Mouse (Mus musculus) adrenal gland, postnatal 36 days (tissue): ENCODE data around the gene Mcf2l. TPM values are rescaled to one million over a fixed set of nuclear protein-coding genes. Genes with fewer than 3 reads are reported as not detected.
A peak's percentile ranks its signal among the peaks of the same experiment; 100 is the strongest.

Experiments
- DNase-seq, 2 experiments: peaks; one replicate each; pipeline ENCODE4 v3.0.0; 2021; ENCODE audit warnings: mixed read lengths in 1 of 2
- total RNA-seq, 2 experiments: library from RNA; stranded (reverse); gene quantifications; 2 replicates each; pipeline ENCODE4 v1.2.3; 2021

Mcf2l gene
- total RNA-seq, 2 experiments from 2014 or later, result 13.1 to 36.9 TPM

DNA sequence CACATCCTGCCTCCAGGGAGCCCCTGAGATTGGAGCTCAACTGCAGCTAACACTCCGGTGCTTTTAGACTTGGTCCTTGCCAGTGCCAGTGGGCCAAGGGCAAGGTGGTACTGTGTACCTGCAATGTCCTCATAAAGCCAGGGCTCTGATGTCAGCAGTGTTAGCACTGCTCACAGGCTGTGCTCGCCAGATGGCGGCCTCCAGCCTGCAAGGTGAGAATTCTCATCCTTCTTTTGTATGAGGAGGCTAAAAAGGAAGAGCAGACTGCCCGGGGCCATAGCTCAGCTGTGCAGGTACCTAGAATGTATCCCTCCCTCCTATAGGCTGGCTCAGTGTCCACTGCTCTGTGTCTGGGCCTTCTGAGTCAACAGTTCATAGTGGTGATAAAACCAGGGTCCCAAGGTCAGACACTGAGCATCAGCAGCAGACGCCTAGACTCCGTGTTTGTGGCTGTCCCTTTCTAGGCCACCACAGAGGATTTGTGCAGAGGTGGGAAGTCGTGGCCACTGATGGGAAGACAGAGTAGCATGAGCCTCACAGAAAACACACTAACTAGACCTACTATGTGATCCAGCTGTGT, 77.5 kb downstream of the Mcf2l start:
- no peak for DNase-seq

DNA sequence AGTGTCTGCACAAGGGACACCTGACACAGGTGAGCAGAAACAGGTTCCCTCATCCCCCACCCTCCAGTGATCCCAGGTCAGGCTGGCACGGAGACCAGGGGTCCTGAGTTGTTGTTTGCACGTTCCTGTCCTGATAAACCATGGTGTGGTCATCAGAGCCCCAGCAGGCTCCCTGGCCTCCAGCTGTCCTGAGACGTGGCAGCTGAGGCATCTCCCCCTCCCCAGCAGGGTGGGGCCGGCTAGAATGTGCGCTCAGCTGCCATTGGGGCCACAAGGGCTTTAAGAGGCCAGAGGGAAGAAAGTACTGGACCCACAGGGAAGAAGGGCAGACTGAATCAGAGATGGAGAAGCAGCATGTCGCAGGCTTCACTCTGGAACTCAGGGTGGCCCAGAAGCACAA, 79.1 kb downstream of the Mcf2l start:
- no peak for DNase-seq

DNA sequence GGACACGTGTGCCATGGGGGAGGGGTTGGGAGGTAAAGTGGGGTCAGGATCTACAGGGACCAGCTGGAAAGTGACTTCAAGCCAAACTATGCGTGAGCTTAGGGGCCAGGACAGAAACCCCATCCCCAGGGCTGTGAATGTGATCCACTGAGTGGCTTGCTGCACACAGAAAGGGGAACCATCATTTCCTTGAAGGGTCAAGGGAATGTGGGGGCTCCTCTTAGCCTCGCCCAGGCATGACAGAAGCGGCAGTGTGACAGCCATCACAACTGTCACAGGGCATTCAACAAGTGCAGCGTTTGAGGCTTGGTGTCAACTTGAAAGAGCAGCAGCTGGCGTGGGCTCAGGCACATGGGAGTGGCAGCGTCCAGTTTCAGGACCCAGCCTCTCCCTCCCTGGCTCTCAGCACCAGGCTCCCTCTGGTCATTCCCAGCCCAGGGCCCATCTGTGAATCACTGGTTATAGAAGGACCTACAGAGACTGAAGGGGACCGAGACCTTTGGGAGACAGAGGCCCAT, 81.8 kb downstream of the Mcf2l start:
- no peak for DNase-seq

DNA sequence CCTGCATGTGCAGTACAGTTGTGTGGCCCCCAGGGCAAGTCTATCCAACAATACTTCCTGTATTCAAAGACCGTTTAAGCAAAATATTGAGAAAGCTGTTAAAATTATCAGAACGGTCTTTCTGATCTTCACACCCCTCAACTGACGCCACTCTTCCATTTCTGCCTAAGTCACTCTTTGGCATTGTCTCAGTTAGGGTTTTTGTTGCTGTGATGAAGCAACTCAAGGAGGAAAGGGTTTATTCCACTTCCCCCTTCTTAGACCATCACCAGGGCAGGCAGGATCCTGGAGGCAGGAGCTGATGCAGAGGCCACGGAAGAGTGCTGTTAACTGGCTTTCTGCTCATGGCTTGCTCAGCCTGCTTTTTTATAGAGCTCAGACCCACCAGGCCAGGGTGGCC, 82.3 kb downstream of the Mcf2l start:
- DNase-seq, result no peak

DNA sequence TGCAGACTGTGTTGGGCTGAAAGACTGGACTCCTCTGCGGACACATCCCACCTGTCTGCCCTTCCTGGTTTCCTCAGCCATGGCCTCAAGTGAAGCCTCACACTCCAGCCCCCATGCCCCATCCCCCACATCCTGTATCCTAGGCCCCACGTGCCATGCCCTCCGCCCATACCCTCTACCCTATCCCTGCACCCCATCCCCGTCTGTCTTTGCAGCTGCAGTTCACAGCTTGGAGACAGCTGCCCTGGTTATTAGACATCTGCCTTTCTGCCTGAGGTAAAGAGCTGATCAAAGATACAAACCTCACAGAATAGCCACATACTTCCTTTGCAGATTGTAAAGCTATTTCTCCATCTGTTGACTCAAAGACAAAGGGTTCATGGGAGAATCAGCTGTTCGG, 83.3 kb downstream of the Mcf2l start:
- DNase-seq, result no peak

- no peak for DNase-seq
Measured at GRCm38 (mm10) chr8:12957419-12957818, 83.8 kb downstream of the Mcf2l start.

GRCm38 (mm10) chr8:12960609-12961008, 87.0 kb downstream of the Mcf2l start:
- DNase-seq, result no peak

DNA sequence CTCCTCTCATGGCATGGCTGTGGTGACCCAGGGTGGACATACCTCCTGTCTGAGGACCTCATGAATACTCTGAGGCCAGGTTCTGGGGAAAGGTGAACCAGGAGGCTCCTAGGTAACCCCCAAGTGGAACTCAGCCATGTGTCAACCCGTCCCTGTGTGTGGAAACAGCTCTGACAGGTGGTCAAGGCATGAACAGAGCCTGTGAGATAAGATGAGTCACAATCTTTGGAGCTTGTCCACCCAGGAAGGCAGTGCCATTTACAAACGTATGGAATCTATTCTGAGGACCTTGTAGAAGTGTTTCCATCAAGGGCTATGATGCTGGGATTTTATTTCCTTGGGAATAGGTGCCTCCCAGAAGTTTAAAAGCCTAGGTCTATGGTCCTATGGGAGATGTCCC, 87.6 kb downstream of the Mcf2l start:
- DNase-seq, result no peak

DNA sequence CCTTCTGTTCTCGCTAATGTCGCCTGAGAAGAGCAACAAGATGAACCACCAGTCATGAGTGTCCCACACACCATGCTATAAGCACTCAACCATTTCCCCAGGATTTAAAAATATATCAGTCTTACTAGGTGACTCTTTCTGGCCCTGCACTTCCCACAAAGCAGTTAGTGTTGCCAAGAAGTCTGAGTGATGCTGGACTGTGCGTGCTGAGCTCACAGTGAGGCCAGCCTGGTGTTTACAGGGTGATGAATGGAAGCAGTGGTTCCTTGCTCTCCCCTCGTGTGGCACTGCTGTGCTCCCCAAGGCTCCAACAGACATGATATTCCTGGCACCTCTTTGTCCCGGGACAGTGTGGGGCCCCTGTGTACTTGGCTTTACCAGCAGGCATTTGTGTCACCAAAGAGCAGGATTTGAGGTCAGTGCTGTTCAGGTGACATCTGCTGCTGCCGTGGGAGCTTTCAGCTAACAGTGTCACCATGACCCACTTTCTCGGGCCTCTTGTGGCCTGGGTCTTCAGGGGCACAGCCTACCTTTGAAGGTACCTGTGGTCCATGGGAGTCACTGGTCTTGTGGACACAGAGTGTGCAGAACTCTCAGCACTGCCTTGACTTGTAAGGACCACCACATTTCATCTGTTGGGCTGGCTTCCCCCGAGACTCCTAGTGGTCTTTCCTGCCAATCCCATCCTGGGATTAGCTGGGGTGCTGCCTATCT, 88.4 kb downstream of the Mcf2l start:
- DNase-seq, result no peak

DNA sequence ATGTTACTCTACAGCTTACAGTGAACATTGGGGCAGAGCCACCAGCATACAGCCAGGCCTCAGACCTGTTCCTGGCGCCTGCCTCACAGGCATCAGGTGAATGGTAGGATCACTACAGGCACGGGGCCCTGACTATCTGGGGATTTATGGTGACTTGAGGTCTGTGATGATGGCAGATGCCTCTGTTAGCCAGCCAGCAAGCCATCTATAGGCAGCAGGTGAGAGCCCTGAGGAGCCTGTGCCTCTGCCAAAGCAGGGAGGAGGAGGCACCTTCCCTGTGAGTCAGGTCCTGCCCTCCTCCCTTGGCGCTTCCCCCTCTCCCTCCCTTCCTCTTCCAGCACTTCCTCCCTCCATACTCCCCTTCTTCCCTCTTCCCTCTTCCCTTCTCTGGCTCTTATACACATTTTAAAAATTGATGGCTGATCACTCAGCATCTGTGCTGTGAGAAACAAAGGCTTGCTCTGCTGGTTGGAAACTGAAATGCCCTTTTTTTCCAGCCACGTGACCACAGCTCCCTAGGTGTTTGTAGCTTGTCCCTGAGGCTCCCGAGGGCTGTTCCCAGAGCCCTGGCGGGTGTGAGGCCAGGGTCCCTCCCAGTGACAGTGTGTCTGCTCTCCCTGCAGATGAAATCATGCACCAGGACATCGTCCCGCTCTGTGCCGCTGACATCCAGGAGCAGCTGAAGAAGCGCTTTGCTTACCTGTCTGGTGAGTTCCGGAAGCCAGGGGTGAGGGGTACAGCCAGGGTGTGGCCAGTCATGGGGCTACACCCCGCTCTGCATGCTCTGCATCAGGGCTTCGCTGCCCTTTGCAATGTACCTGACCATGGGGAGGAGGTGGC, 89.2 kb downstream of the Mcf2l start:
- DNase-seq, result no peak

DNA sequence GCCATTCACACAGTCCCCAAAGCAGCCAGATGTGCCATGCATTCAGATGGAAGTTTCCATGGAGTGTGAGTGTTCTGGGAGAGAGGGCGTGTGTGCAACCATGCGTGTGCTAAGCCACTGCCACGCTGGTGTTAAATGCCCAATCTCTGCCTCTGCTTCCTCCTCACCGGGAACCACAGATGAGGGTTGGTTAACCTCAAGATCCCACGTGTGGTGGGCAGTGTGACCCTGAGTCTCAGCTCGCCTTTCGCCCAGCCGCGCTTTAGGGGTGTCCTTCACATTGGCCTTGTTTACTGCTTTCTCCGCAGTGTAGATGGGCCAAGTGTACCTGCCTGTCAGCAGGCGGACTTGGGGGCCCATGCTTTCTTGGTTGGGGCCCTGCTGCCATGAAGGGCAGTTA, 102.7 kb downstream of the Mcf2l start:
- DNase-seq, result no peak

- no peak for DNase-seq
Measured at GRCm38 (mm10) chr8:12976723-12977122, 103.1 kb downstream of the Mcf2l start.

- no peak for DNase-seq
Measured at GRCm38 (mm10) chr8:12977325-12977724, 103.7 kb downstream of the Mcf2l start.

GRCm38 (mm10) chr8:12978308-12978707, 104.7 kb downstream of the Mcf2l start:
- no peak for DNase-seq

GRCm38 (mm10) chr8:12978726-12979125, 105.1 kb downstream of the Mcf2l start:
- DNase-seq, result peak; percentile 54 to 56

DNA sequence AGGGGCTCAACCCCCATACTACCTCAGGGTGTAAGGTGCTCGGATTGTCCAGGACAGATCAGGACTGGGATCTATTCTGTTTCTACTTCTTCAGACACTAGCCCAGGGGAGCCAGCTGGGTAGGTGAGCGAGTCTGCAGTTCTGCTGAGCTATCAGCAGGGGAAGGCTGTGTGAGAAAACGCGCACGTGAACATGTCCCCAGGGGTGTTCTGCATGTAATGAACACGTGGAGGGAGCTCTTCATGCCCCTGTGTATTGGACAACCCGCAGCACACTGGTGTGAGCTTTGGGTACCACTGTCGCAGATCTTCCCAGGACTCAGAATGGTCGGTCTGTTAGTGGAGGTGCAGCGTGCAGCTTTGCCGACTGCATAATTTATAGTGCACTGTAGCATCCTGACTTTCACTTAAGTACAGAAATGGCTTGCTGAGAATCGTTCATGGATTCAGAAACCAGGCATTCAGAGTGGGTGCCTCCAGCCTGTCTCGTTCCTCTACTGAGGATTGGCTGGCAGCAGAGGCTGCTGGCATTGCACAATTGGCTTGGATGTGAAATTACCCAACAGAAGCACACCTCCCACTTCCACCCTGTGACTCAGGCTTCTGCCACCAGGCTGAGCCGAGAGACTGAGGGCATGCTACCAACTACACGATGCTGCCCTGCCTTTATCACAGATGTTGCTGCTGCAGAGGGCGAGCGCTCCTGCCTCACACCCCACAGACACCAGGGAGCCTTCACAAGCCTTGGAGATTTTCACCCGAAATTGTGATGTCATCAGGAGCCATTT, 110.3 kb downstream of the Mcf2l start:
- peak; percentile 62 to 72 for DNase-seq

DNA sequence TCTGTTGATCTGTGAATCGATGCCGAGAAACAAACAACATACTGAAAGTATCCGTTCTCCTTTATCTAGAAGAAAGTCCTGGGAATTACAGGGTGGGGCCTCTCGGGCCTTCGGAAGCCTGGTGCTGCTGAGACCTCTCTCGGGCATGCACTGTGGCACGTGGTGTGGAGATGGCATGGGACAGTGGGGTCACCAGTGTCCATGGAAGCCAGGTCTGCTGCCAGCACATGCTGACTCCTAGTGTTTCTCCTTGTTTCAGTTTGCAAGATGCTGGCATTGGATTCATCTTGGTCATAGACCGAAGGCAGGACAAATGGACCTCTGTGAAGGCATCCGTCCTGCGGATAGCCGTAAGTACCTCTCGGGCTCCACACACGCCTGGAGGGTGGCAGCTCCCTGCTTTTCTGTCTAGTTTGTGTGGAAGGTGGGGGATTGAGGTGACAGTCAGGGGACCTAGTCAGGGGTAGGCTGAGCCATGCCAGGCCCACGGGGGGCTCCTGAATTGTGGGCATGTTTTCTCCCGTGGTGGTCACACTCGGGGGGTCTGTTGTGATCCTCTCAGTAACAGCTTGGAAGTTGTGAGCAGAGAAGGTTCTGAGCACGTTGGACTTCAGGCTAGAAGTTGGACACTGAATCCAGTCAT, 111.1 kb downstream of the Mcf2l start:
- DNase-seq, result no peak

DNA sequence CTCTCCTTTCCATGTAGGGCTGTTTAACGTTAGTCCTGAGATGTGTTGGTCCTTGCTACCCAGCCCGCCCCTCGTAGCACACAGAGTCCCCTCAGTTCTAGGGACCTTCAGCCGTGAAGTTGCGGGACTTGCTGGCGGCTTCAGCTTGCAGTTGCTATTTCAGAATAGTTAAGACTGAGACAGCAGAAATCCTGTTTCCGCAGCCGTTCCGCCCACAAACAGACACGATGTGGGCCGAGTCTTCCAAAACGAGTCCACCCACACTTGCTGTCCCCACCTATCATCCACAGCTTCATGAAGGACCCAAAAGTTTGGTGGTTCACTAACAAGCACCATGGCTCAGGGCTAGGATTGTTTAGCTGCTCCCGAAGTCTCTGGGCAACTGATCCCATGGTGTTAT, 111.7 kb downstream of the Mcf2l start:
- no peak for DNase-seq

DNA sequence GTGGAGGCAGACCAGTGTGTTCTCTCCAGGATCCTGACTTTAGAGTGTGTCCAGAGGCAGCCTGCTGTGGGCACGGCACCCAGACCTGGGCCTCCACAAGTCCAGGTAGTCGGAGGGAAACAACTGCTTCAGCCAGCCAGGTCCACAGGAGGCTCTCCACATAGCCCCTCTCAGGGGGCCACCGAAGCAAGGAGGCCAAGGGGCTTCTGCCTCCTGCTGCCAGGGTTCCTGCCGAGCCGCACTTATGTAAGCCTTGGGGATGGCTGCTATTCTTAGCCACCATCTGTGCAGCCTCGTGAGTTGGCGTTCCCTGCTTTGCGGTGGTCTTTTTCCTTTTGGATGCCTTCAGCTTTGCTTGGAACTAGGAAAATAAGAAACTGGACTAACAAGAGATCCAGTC, 114.0 kb downstream of the Mcf2l start:
- no peak for DNase-seq

DNA sequence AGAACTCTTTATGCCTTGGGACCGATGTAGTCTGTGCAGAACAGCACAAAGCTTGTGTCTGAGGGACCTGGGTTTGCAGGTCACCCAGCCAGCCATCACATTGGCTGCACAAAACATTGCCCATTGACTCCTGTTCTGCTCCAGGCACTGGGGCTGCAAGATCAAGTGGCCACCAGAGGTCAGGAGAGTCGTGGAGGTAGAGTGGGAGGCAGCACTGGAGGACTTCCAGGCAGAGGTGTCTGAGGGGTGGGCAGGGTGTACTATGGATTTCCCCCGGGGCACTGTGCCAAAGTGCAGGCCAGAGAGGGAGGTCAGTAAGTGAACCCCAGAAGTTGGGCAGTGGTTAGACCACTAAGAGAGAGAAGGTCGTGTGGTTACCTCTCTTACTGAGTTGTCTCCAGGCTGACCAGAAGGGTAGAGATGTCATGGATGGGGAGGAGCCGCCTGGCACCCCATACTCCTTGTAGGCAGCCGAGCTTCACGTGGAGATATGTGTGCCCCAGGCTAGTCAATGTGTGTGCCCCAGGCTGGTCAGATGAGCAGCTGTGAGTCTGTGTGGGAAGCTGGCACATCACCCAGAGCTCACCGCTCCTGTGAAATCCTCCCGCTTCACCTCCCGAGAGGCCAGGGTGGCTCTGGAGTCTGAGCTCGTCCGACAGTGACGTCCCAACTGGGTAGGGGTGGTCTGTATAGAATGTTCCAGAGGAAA, 115.3 kb downstream of the Mcf2l start:
- no peak for DNase-seq

DNA sequence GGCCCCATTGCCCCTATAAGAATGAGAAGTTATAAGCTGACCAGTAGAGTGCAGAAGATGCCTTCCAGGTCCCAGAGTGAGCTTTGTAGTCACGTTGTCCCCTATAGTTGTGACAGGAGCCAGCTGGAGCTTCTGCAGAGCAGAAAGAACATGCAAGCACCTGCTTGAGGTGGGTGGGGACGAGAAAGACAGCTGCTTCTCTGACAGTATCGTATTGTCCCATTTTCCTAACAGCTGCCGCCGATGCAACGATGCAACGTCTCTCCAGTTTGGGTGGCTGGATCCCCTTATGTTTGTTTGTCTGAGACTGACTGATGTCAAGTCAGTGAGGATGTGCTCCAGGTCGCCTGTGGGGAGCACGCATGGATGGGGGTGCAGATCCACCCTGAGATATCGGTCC, 117.8 kb downstream of the Mcf2l start:
- no peak for DNase-seq
